Mouse (Mus musculus) gonadal fat pad, adult 2 months (tissue): ENCODE measurements around the gene Slc29a2. TPM values are rescaled to one million over a fixed set of nuclear protein-coding genes. Genes with fewer than 3 reads are reported as not detected.

Source experiments
- DNase-seq: peaks from one replicate; pipeline ENCODE4 v3.0.0-alpha.2; 2012; ENCODE audit warnings: low read depth
- polyA plus RNA-seq: library from polyadenylated mRNA; depleted of rRNA; stranded (reverse); fragments of >200 nt; gene quantifications from 2 replicates; pipeline ENCODE4 v1.2.3, GENCODE M21; 2012

Slc29a2 gene
- polyA plus RNA-seq, 1 experiment: 5.1 TPM

- no peak for DNase-seq
Measured at GRCm38 (mm10) chr19:5032686-5033085, 9.0 kb downstream of the Slc29a2 start.

GRCm38 (mm10) chr19:5036577-5036976 is 12.9 kb downstream of the Slc29a2 start:
- DNase-seq: no peak

- no peak for DNase-seq
Measured at GRCm38 (mm10) chr19:5037678-5038571, 14.3 kb downstream of the Slc29a2 start.

GRCm38 (mm10) chr19:5038709-5039156 is 15.1 kb downstream of the Slc29a2 start, which contains the start of the genes B4gat1 and AC124502.3:
B4gat1 (plus strand) TSS chr19:5038826.
AC124502.3 (plus strand) TSS chr19:5038891.
- DNase-seq: no peak

- DNase-seq: no peak
Measured at GRCm38 (mm10) chr19:5039301-5040114, 15.8 kb downstream of the Slc29a2 start.

GRCm38 (mm10) chr19:5040862-5041523 is 17.3 kb downstream of the Slc29a2 start, which contains the start of gene Brms1:
Brms1 (plus strand) TSS chr19:5041354.
- no peak for DNase-seq

- DNase-seq: no peak
Measured at GRCm38 (mm10) chr19:5041588-5041987, 17.9 kb downstream of the Slc29a2 start.

GRCm38 (mm10) chr19:5045531-5045930 is 21.9 kb downstream of the Slc29a2 start:
- DNase-seq: no peak

- no peak for DNase-seq
Measured at GRCm38 (mm10) chr19:5048138-5049056, 24.7 kb downstream of the Slc29a2 start.

- DNase-seq: no peak
Measured at GRCm38 (mm10) chr19:5049325-5049724, 25.7 kb downstream of the Slc29a2 start.

- peak; percentile 68 for DNase-seq
Measured at GRCm38 (mm10) chr19:5050047-5050905, 26.6 kb downstream of the Slc29a2 start, which contains the start of gene Rin1. Rin1 (plus strand) TSS chr19:5050481.

GRCm38 (mm10) chr19:5051031-5051430 is 27.4 kb downstream of the Slc29a2 start:
- no peak for DNase-seq

GRCm38 (mm10) chr19:5051515-5051914 is 27.9 kb downstream of the Slc29a2 start:
- no peak for DNase-seq

GRCm38 (mm10) chr19:5052166-5052822 is 28.6 kb downstream of the Slc29a2 start:
- DNase-seq: no peak

- DNase-seq: no peak
Measured at GRCm38 (mm10) chr19:5052853-5053252, 29.2 kb downstream of the Slc29a2 start.

- no peak for DNase-seq
Measured at GRCm38 (mm10) chr19:5053909-5054308, 30.2 kb downstream of the Slc29a2 start.

- DNase-seq: no peak
Measured at GRCm38 (mm10) chr19:5056251-5056650, 32.6 kb downstream of the Slc29a2 start.

- DNase-seq: no peak
Measured at GRCm38 (mm10) chr19:5057876-5058775, 34.5 kb downstream of the Slc29a2 start.
